Mouse (Mus musculus) adrenal gland (tissue): ENCODE measurements around the gene Pik3cd.

Source experiments
- intact Hi-C: fragments of 180-260 bp; cut with DNase I; formaldehyde crosslinking; loops from one replicate; pipeline ENCODE4 v1.15.1; 2025
- long read RNA-seq, 2 experiments: library from polyadenylated mRNA; unstranded; transcript quantifications; one replicate each; pipeline ENCODE4 v2.0.0; 2020; ENCODE audit warnings: borderline replicate concordance in 1 of 2; ENCODE audit not compliant: insufficient replicate concordance in 1 of 2

Pik3cd gene
- long read RNA-seq, experiment 1, partial matches to known transcripts, result 0 of 1 reads
- long read RNA-seq, experiment 1, other reads (novel, unspliced or antisense), result 0 of 1 reads
- long read RNA-seq, experiment 2, result 0 reads

DNA sequence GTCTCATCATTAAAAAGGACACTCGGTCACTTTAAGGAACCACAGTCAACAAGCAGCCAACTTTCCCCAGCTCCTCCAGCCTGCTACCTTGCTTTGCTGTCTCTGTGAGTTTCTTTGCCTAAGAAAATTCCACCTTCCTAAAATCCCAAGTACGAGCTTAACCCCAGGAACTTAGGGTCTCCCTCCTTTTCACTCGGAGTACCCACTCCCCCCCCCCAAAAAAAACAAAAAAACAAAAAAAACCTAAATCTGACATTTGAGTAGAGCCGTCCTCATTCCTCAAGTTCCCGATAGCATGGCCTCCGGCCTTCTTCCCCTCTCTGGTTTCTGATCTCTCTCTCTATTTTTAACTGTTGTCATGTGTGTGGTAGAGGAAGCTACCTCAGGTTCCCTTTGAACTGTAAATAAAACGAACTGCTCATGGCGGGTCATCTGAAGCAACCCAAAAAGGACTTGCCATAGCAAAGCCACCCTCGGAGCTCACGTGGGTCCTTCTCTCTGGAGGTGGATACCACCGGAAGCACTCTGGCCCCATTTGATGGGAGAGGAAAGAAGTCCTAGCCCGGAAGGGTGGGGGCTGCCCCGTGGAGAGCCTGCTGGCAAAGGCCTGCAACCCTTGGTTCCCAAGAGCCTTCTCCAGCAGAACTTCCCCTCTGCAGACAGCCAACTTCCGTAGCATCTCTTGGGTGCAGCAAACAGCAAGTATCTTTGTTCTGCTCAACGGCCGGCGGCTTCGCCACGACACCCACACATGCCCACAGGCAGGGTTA lies at the start of gene Pik3cd:
TSS of gene Pik3cd (minus strand) at position 362 of the 770 bp plus-strand sequence.
- intact Hi-C loops, result no loop called here

DNA sequence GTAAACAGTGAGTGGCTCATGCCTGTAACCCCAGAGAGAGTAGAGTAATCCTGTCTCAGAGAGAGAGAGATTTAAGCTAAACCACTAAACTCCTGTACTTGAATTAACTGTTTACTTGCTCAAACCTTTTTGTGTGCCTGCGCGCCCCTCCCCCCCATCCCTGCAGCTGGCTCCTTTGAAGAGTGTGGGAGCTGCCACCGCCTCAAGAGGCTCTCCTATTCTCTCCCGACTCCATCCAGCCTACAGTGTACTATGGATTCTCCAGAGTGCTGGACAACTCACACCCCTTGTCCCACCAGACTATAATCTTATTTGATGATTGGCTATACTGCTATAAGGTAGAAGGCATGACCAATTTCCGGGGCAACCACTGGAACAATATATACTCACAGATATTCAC lies 48.3 kb upstream of the Pik3cd start:
- intact Hi-C loops, result loop anchor here (5.0 kb wide), 1 partner anchor 52 kb away; no protein-coding TSS in a partner anchor

DNA sequence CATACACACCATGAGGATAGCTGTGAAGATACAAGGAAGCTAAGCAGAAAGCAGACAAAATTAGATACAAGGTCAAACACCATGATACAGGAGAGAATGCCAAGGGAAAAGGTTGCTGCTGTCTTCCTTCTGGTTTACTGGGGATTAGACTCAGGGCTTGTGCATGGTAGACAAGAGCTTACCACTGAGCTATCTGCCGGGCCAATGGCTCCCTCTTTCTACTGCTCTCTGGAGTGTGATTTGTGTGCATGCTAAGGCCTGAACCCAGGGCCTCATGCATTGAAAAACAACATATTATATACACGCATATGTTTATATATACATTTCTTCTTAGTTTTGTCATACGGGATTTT lies 47.3 kb upstream of the Pik3cd start:
- intact Hi-C loops, result loop anchor here (5.0 kb wide), 1 partner anchor 53 kb away; no protein-coding TSS in a partner anchor

DNA sequence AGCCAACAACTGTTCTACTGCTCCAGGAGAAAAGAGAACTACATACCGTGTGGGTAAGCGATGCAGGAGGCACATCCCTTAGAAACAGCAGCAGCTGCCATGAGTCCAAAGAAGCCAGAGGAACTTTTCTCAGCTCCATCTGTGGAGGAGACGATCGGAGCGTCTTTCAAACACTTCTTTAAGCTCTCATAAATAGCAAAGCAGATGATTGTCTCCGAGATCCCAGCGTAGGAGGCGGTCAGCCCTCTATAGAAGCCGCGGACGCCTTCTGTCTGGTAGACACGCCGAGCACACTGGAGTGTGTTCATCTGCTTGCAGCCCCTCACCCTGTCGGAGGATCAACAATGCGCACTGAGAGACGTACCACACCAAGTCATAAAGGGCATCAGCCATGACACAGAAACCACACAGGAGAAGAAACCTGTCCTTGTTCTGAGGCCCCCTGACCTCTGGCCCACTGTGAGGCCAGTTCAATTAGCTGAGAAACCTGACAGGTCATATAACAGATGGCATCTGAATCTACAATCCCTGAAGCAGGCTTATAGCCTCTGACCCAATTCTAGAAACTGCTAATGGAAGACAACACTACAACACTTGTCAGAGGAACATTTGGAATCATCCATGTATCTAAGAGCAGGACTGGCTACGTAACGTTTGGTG lies 46.8 kb upstream of the Pik3cd start:
- intact Hi-C loops, result no loop called here

DNA sequence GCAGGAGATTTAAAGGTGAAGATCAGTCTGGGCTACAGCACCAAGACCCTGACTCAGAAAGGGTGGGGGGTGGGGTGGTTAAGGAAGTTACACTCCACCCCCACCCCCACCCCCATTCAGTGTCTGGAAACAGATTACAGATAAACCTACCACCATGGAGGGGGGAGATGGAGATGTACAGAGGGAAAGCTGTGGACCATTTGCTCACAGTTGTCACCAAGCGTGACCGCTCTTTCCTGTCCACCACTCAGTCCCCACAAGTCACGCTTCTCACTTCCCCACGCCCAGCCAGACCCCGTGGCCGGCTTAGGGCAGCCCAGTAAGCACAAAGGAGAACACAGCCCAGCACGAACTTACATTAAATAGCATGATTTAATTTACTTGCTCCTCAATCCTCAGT lies 41.7 kb upstream of the Pik3cd start:
- intact Hi-C loops, result no loop called here

GRCm38 (mm10) chr4:149742011-149742530 lies 39.7 kb upstream of the Pik3cd start:
- intact Hi-C loops, result no loop called here

GRCm38 (mm10) chr4:149740301-149740700 lies 37.9 kb upstream of the Pik3cd start:
- intact Hi-C loops, result no loop called here

DNA sequence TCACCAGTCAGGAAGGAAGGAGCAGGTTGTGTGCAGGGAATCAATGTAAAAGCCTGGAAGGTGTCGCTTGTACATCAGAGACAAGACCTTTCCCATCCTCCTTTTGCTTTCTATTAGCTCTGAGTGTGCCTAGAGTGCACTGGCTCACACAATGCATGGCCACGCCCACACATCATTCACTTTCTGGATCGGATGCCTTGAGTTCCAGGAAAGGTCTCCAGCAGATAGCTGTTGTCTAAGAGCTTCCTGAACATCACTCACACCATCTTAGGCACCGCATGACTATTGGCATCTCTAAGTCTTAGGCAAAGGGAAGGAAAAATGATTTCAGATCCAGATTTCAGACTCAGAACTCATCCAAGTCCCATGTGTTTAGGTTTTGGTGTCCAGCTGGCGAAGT lies 37.1 kb upstream of the Pik3cd start:
- intact Hi-C loops, result no loop called here

- intact Hi-C loops, result no loop called here
These were observed 35.3 kb upstream of the Pik3cd start, which contains the start of gene Tmem201 for GRCm38 (mm10) chr4:149737383-149738324. Gene Tmem201, minus strand, starts transcription at chr4:149738044.

DNA sequence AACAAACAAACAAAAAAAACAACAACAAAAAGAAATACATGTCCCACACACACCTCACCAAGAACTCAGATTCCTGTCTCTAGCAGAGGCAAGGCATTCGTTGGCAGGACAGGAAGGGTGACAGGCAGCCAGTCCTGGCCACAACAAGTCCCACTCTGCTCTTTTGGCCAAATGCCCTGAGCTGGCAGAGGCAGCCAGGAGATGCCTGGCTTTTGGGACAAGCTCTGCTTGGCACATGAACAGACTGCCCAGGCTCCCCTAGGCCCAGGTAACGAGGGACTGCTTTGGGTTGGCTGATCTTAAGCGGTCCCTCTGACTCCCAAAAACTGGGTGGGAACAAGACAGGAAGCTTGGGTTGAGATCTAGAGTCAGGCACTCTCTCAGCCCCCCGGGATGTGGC lies 34.2 kb upstream of the Pik3cd start:
- intact Hi-C loops, result no loop called here

DNA sequence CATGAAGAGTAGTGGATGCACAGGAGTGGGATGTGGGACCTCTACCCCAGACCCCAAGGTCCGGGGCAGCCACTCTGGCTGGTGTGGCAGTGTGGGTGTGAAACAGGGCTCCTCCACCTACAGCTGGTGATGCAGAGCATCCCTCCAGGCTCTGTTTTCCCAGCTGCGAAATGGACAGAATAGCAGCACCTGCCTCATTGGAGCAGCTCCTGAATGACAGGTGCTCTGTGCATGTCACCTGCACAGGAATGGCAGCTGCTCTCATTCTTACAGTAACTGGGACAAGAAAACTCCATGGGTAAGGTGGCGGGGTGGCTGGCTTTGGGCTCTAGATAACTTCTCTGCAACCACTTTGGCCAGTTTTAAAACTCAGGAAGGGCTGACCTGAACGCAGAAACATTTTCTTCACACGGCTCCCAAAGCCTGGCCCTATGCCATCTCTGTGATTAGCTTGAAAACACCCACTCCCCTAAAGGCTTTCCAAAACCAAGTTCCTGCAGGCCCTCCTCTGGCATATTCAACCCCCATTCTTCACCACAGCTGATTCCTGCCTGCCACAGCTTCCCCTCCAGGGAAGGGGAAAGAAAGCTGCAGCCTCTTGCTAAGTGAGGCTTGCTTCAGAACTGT lies 33.4 kb upstream of the Pik3cd start:
- intact Hi-C loops, result no loop called here

DNA sequence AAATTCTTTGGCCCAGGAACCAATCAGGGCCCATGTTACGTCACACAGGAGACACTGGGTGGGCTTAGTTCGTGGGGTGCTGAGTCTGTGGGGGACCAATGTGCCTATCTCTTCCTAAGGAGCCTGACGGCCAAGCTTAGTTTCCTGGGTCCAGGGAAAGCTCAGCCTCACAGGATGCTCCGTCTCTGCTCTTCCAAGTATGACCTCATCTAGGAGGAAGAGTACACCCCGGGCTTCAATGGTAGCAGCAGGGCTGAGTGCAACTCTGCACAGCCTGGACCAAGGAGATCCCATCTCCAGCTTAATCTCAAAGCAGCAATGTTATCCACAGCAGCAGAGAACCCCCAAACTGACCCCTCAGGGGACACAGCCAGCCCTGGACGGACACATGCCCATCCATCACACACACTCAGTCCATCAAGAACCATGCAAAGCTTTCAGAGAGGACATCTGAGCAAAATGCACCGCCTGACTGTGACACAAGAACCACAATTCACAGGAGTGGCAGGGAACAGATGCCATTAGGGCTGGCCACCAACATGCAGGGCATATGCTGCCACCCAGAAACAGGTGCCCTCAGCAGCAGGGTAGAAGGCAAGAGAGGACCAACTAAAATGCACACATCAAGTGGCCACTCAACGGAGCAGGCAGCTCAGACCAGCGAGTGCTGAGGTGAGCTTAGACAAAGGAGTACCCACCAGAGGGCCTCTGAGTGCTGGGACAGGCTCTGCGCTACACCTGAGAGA lies 32.5 kb upstream of the Pik3cd start:
- intact Hi-C loops, result no loop called here

DNA sequence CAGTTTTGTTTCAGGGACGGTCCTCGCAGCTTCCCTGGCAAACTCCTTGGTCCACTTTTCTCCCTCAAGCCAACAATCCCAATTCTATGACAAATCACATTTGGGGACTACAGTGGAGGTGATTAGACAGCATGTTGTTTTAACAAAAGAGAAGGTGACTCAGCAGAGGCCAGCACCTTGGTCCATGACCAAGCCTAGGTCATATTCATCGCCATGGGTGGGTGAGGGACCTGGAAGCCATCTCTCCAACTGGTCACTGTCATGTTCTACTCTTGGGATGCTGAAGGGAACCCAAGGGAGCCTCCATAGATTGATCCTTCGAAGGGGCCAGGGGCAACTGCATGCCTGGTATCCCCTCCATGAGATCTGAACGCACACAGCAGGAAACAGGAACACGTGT lies 31.9 kb upstream of the Pik3cd start:
- intact Hi-C loops, result no loop called here

GRCm38 (mm10) chr4:149733748-149734147 lies 31.4 kb upstream of the Pik3cd start:
- intact Hi-C loops, result no loop called here

GRCm38 (mm10) chr4:149732800-149733199 lies 30.4 kb upstream of the Pik3cd start:
- intact Hi-C loops, result no loop called here

DNA sequence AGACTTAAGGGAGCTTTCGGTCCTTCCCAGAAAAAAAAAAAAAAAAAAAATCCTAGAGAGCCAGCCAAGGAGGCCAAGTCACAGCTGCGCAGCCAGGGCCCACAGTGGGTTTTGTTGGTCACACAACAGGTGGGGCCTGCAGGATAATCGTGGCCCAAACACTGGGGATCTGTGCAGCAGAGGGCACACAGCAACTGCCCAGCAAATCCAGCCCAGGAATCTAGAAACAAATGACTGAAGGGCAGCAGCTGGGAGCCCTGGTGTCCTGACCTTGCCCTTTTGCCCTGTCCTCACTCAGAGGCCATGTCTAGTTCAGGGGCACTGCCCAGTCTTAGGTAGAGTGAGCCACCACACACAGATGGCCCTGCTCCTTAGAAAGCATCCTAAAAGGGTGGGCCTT lies 29.9 kb upstream of the Pik3cd start:
- intact Hi-C loops, result no loop called here

- intact Hi-C loops, result no loop called here
These were observed 28.5 kb upstream of the Pik3cd start for GRCm38 (mm10) chr4:149730827-149731226.

GRCm38 (mm10) chr4:149728810-149729209 lies 26.4 kb upstream of the Pik3cd start:
- intact Hi-C loops, result no loop called here

DNA sequence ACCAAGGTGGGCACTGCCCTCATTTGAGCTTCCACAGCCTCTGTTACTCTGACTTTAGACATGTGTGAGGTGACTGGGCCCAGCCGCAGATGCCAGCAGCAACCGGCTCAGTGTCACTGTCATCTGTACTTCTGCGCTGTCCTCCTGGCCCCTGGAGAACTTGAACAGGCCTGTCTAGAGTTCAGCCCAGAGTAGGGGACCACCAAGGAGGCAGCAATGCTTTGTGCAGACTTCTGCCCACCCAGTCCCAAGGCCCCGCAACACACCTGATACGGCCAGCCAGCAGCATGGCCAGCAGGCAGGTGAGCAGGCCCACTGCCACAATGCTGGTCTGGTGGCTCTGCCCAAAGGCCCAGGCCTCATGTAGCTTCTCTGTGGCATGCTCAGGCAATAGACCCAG lies 25.3 kb upstream of the Pik3cd start:
- intact Hi-C loops, result no loop called here
